Mouse (Mus musculus): ENCODE data around the gene Decr2.
A peak's percentile ranks its signal among the peaks of the same experiment; 100 is the strongest.
"Not testable (repeated sequence)": the region's sequence is repeated elsewhere in the genome, so short reads cannot be mapped to it uniquely, and the experiment has no call there.

Gene Decr2

GRCm38 (mm10) chr17:26089905-26090632 is at the start of gene Decr2:
TSS of gene Decr2 (minus strand) at chr17:26090337.
- peak; percentile 82 to 92 for DNase-seq (ENCODE audit: low spot score in 2 of 2)

GRCm38 (mm10) chr17:26138901-26139381 is 48.8 kb upstream of the Decr2 start:
- peak in 1 of 2 experiments; percentile 81 for DNase-seq (ENCODE audit: low spot score in 2 of 2)

GRCm38 (mm10) chr17:26138239-26138836 is 48.2 kb upstream of the Decr2 start, which contains the start of gene Axin1:
TSS of gene Axin1 (plus strand) at chr17:26138688.
- DNase-seq (ENCODE audit: low spot score in 2 of 2) = peak; percentile 93 to 96

GRCm38 (mm10) chr17:26137751-26138130 is 47.6 kb upstream of the Decr2 start:
- no peak for DNase-seq (ENCODE audit: low spot score in 2 of 2)

- no peak for DNase-seq (ENCODE audit: low spot score in 2 of 2)
These were observed 47.1 kb upstream of the Decr2 start for GRCm38 (mm10) chr17:26137106-26137750.

GRCm38 (mm10) chr17:26131856-26132853 is 42.0 kb upstream of the Decr2 start:
- DNase-seq (ENCODE audit: low spot score in 2 of 2) = no peak

GRCm38 (mm10) chr17:26131062-26131732 is 41.1 kb upstream of the Decr2 start:
- no peak for DNase-seq (ENCODE audit: low spot score in 2 of 2)

- DNase-seq (ENCODE audit: low spot score in 2 of 2) = peak in 1 of 2 experiments; percentile 58
These were observed 35.1 kb upstream of the Decr2 start for GRCm38 (mm10) chr17:26125226-26125625.

- DNase-seq (ENCODE audit: low spot score in 2 of 2) = peak in 1 of 2 experiments; percentile 58
These were observed 34.4 kb upstream of the Decr2 start for GRCm38 (mm10) chr17:26124560-26124959.

- peak; percentile 87 to 93 for DNase-seq (ENCODE audit: low spot score in 2 of 2)
These were observed 33.1 kb upstream of the Decr2 start, which contains the start of gene Mrpl28 for GRCm38 (mm10) chr17:26123267-26123684. TSS of gene Mrpl28 (plus strand) at chr17:26123500.

- no peak for DNase-seq (ENCODE audit: low spot score in 2 of 2)
These were observed 32.4 kb upstream of the Decr2 start for GRCm38 (mm10) chr17:26122431-26123140.

- DNase-seq (ENCODE audit: low spot score in 2 of 2) = peak; percentile 59 to 82
These were observed 29.9 kb upstream of the Decr2 start for GRCm38 (mm10) chr17:26119766-26120710.

GRCm38 (mm10) chr17:26116503-26117258 is 26.5 kb upstream of the Decr2 start:
- no peak for DNase-seq (ENCODE audit: low spot score in 2 of 2)

GRCm38 (mm10) chr17:26115956-26116487 is 25.9 kb upstream of the Decr2 start:
- DNase-seq (ENCODE audit: low spot score in 2 of 2) = no peak

- peak in 1 of 2 experiments; percentile 48 for DNase-seq (ENCODE audit: low spot score in 2 of 2)
These were observed 25.2 kb upstream of the Decr2 start for GRCm38 (mm10) chr17:26115205-26115898.

- not testable (repeated sequence) for DNase-seq (ENCODE audit: low spot score in 2 of 2)
These were observed 24.3 kb upstream of the Decr2 start for GRCm38 (mm10) chr17:26114461-26114860.

GRCm38 (mm10) chr17:26114061-26114460 is 23.9 kb upstream of the Decr2 start:
- DNase-seq (ENCODE audit: low spot score in 2 of 2) = no peak

All from spleen, postnatal 4 days (tissue).